Mouse (Mus musculus) erythroblast, embryonic 14.5 days (primary cell): ENCODE results near the gene BC048679.

Source experiments
- GATA1 ChIP-seq: IDR thresholded peaks from 2 replicates; pipeline ENCODE4 v1.6.1; 2012; ENCODE audit warnings: low read length, inconsistent platforms, mixed read lengths
- TAL1 ChIP-seq: IDR thresholded peaks from 3 replicates; pipeline ENCODE4 v1.6.1; 2012; ENCODE audit warnings: low read length, inconsistent platforms, mixed read lengths

DNA sequence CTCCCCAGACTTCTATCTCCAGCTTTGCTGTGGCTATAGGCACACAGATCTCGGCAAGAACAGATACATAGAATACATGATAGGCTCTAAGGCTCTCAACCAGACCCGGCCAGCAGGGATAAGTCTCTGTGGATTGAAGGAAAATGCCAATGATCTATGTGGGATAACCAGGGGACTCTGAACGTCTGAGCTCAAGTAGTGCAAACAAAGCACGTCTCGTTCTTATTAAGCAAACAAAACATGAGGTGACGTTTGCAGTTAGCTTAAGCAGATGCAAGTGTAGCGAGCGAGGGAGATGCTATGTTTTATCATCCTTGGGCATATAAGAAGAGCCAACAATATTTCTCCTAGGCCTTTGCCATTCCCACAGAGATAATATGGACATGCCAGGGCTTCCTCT lies 44.9 kb upstream of the BC048679 start:
- TF ChIP-seq GATA1: no peak
- no peak for TF ChIP-seq TAL1
